Mouse (Mus musculus): ENCODE results near the gene Angptl2.

The Angptl2 gene

DNA sequence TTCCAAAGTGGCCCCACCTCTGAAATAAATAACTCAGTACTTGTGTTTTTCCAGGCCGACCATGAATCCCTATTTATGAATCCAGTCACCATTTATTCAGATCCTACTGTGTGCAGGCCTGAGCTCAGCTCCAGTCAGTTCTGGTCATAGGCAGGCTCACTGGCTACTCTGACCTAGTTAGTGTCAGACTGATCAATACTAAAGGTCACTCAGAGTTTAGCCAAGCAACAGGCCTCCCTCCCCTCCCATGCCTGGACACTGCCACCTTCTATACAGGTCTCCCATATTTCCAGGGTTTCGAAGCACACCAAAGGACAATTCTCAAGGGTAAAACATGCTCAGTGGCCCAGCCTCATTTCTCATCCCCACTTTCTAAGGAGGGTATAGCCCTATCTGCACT lies 54.7 kb downstream of the Angptl2 start:
- DNase-seq (ENCODE audit: low spot score): no peak

- DNase-seq (ENCODE audit: low spot score): no peak
Observed at GRCm38 (mm10) chr2:33271511-33271910, 55.6 kb downstream of the Angptl2 start.

GRCm38 (mm10) chr2:33272665-33273439 lies 57.0 kb downstream of the Angptl2 start:
- DNase-seq (ENCODE audit: low spot score): no peak

- DNase-seq (ENCODE audit: low spot score): no peak
Observed at GRCm38 (mm10) chr2:33274719-33275490, 59.0 kb downstream of the Angptl2 start.

- DNase-seq (ENCODE audit: low spot score): no peak
Observed at GRCm38 (mm10) chr2:33279758-33280157, 63.9 kb downstream of the Angptl2 start.

GRCm38 (mm10) chr2:33280525-33280924 lies 64.7 kb downstream of the Angptl2 start:
- no peak for DNase-seq (ENCODE audit: low spot score)

DNA sequence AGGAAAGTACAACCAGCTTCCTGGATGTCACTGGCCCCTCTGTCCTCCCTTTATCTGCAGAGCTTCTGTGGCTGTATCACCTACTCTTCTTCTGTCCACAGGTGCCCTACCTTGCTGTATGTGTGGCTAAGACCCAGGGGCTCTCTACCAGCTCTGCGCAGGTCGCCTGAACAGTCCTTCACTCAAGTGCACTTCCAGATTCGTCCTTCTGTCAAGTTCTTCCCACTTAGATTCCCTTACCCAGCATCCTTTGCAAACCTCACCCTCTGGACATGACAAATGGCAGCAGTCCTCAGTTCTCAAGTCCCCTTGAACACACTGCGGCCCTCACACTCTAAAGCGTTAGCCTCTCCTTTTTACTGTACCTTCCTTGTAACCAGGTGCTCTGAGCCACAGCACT lies 65.9 kb downstream of the Angptl2 start:
- DNase-seq (ENCODE audit: low spot score): no peak

DNA sequence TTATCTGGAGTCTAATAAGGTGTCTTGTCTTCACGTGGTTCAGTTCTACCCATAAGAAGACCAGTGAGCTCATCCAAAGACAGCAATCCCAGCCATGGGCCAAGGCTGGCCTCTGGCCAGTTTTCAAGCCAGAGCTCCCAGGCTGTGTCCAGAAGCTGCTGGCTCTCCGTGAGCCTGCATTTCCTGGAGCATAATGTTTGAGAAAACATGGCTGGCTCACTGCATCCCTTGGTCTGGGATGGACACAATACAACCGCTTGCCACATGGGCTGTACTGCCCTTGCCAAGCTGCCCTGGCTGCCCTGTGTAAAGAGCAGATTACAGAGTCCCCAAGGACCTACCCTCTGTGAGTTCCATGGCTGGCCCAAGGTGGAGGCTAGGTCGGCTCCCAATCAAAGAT lies 67.0 kb downstream of the Angptl2 start:
- DNase-seq (ENCODE audit: low spot score): no peak

DNA sequence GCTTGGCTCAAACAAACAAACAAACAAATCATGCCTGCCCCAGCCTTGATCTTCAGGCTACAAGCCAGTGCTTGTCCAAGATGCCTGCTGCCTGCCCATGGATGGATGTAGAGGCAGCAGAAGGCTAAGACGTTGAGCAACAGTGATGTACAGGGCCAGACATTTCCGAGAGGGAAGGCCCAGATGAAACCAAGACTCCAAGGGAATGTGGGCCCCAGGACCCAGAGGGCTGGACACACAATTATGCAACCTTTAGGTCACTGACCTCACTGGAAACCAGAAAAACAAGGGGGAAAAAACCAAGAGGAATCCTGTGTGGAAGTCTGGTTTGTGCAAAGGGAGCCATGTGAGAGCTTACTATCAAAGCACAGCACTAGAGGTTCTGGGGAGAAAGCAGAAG lies 67.8 kb downstream of the Angptl2 start:
- DNase-seq (ENCODE audit: low spot score): no peak

DNA sequence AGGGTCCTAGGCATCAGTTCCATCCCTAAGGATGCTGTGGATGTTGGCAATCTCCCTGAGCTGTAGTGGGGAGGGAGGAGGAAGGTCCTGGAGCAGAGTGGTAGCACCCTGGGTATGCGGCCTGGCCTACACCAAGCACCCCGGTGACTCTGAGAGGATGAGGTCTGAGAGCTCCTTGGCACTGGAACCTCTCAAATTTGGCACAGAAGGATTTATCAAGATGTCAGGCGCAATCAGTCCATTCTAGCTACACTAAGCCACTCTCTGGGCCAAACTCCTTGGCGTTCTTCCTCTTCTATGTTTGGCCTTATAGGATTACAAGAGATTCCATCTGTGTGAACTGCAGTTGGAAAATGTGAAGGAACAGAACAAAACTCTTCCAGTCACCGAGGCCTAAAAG lies 73.0 kb downstream of the Angptl2 start:
- no peak for DNase-seq (ENCODE audit: low spot score)

- no peak for DNase-seq (ENCODE audit: low spot score)
Observed at GRCm38 (mm10) chr2:33290491-33290890, 74.6 kb downstream of the Angptl2 start.

- no peak for DNase-seq (ENCODE audit: low spot score)
Observed at GRCm38 (mm10) chr2:33292057-33292456, 76.2 kb downstream of the Angptl2 start.

GRCm38 (mm10) chr2:33295115-33295514 lies 79.2 kb downstream of the Angptl2 start:
- no peak for DNase-seq (ENCODE audit: low spot score)
